Mouse (Mus musculus) MEL (cell line): ENCODE data around the gene 0610010K14Rik. TPM values are rescaled to one million over a fixed set of nuclear protein-coding genes. Genes with fewer than 3 reads are reported as not detected.

Source experiments
- DNase-seq: peaks from one replicate; pipeline ENCODE4 v3.0.0; 2011; ENCODE audit warnings: low read depth, low spot score
- H3K27ac ChIP-seq: 2 replicates; pipeline ENCODE4 v1.5.1; 2012; ENCODE audit warnings: low read depth, mild to moderate bottlenecking, control low read depth, low read length, moderate library complexity; ENCODE audit not compliant: control insufficient read depth
- H3K27me3 ChIP-seq, 2 experiments: fragments of 150-350 bp in 1 of 2; sonication (generic) in 1 of 2; 2 replicates each; pipeline ENCODE4 v1.6.1; 2012; ENCODE audit warnings: low read length in 2 of 2, mild to moderate bottlenecking in 2 of 2, improper control_type of control experiment in 1 of 2, moderate library complexity in 1 of 2; ENCODE audit not compliant: insufficient read depth in 2 of 2, control insufficient read depth in 1 of 2
- H3K36me3 ChIP-seq, 2 experiments: 2 replicates each; pipeline ENCODE4 v1.6.1; 2012 to 2014; ENCODE audit warnings: low read length in 2 of 2, improper control_type of control experiment in 1 of 2, inconsistent platforms in 1 of 2, mild to moderate bottlenecking in 1 of 2; ENCODE audit not compliant: insufficient read depth in 2 of 2, control insufficient read depth in 1 of 2
- H3K4me1 ChIP-seq, 2 experiments: fragments of 150-350 bp in 1 of 2; sonication (generic) in 1 of 2; 2 replicates each; pipeline ENCODE4 v1.6.1; 2012; ENCODE audit warnings: low read length in 2 of 2, improper control_type of control experiment in 1 of 2, mild to moderate bottlenecking in 1 of 2; ENCODE audit not compliant: insufficient read depth in 2 of 2, control insufficient read depth in 1 of 2
- H3K4me3 ChIP-seq, 2 experiments: fragments of 150-350 bp in 1 of 2; sonication (generic) in 1 of 2; 2 replicates each; pipeline ENCODE4 v1.5.1; 2012; ENCODE audit warnings: low read depth in 2 of 2, low read length in 2 of 2, mild to moderate bottlenecking in 2 of 2, moderate library complexity in 2 of 2, control low read depth in 1 of 2, improper control_type of control experiment in 1 of 2; ENCODE audit not compliant: control insufficient read depth in 1 of 2, insufficient read depth in 1 of 2
- H3K79me2 ChIP-seq: 2 replicates; pipeline ENCODE4 v1.6.1; 2012; ENCODE audit warnings: mild to moderate bottlenecking, low read length, moderate library complexity; ENCODE audit not compliant: control insufficient read depth, poor library complexity, insufficient read depth
- H3K9ac ChIP-seq: 2 replicates; pipeline ENCODE4 v1.6.1; 2012; ENCODE audit warnings: low read depth, mild to moderate bottlenecking, control low read depth, low read length, moderate library complexity; ENCODE audit not compliant: control insufficient read depth, poor library complexity, severe bottlenecking
- H3K9me3 ChIP-seq: fragments of 150-350 bp; sonication (generic); replicated peaks from 2 replicates; pipeline ENCODE4 v1.6.1; 2012; ENCODE audit warnings: mild to moderate bottlenecking, low read length, improper control_type of control experiment, moderate library complexity; ENCODE audit not compliant: insufficient read depth
- BHLHE40 ChIP-seq: IDR thresholded peaks from 2 replicates; pipeline ENCODE4 v1.6.1; 2012; ENCODE audit warnings: low read depth, mild to moderate bottlenecking, inconsistent platforms, low read length, improper control_type of control experiment, borderline replicate concordance
- CTCF ChIP-seq, 3 experiments: IDR thresholded peaks in 2 of 3; conservative IDR thresholded peaks in 1 of 3; 2 replicates each; pipeline ENCODE4 v1.5.1; 2011 to 2012; ENCODE audit warnings: low read length in 3 of 3, low read depth in 2 of 3, mild to moderate bottlenecking in 2 of 3, improper control_type of control experiment in 1 of 3, inconsistent platforms in 1 of 3, mixed read lengths in 1 of 3, moderate library complexity in 1 of 3; ENCODE audit not compliant: control insufficient read depth in 1 of 3, insufficient read depth in 1 of 3, poor library complexity in 1 of 3, severe bottlenecking in 1 of 3
- ELF1 ChIP-seq: IDR thresholded peaks from 2 replicates; pipeline ENCODE4 v1.6.1; 2014; ENCODE audit warnings: low read depth, mild to moderate bottlenecking, inconsistent platforms, low read length, improper control_type of control experiment, moderate library complexity
- EP300 ChIP-seq, 2 experiments: IDR thresholded peaks; 2 replicates each; pipeline ENCODE4 v1.6.1; 2011; ENCODE audit warnings: improper control_type of control experiment in 2 of 2, low read length in 2 of 2, low read depth in 1 of 2, mild to moderate bottlenecking in 1 of 2
- GABPA ChIP-seq: IDR thresholded peaks from 2 replicates; pipeline ENCODE4 v1.6.1; 2012; ENCODE audit warnings: low read depth, mild to moderate bottlenecking, inconsistent platforms, low read length, improper control_type of control experiment, moderate library complexity
- HCFC1 ChIP-seq: IDR thresholded peaks from 2 replicates; pipeline ENCODE4 v1.6.1; 2012; ENCODE audit warnings: low read depth, mild to moderate bottlenecking, inconsistent platforms, low read length, improper control_type of control experiment, moderate library complexity
- JUND ChIP-seq: IDR thresholded peaks from 2 replicates; pipeline ENCODE4 v1.6.1; 2011; ENCODE audit warnings: low read depth, mild to moderate bottlenecking, improper control_type of control experiment, low read length
- KAT2A ChIP-seq: conservative IDR thresholded peaks from 2 replicates; pipeline ENCODE4 v1.6.1; 2012; ENCODE audit warnings: low read depth, low read length, improper control_type of control experiment, inconsistent platforms
- MAFK ChIP-seq: IDR thresholded peaks from 2 replicates; pipeline ENCODE4 v1.6.1; 2011; ENCODE audit warnings: low read depth, mild to moderate bottlenecking, low read length, improper control_type of control experiment, borderline replicate concordance
- MAX ChIP-seq: IDR thresholded peaks from 2 replicates; pipeline ENCODE4 v1.6.1; 2011; ENCODE audit warnings: low read length, improper control_type of control experiment
- MAZ ChIP-seq: IDR thresholded peaks from 2 replicates; pipeline ENCODE4 v1.6.1; 2012; ENCODE audit warnings: low read depth, mild to moderate bottlenecking, inconsistent platforms, low read length, improper control_type of control experiment
- MXI1 ChIP-seq: IDR thresholded peaks from 2 replicates; pipeline ENCODE4 v1.6.1; 2011; ENCODE audit warnings: mild to moderate bottlenecking, low read depth, low read length, improper control_type of control experiment
- MYC ChIP-seq: IDR thresholded peaks from 2 replicates; pipeline ENCODE4 v1.6.1; 2011; ENCODE audit warnings: low read depth, mild to moderate bottlenecking, low read length, improper control_type of control experiment, moderate library complexity
- NELFE ChIP-seq: IDR thresholded peaks from 2 replicates; pipeline ENCODE4 v1.6.1; 2011; ENCODE audit warnings: low read depth, low read length, improper control_type of control experiment
- NRF1 ChIP-seq: IDR thresholded peaks from 2 replicates; pipeline ENCODE4 v1.6.1; 2014; ENCODE audit warnings: low read depth, mild to moderate bottlenecking, inconsistent platforms, low read length, improper control_type of control experiment, moderate library complexity; ENCODE audit not compliant: poor library complexity, insufficient read depth, severe bottlenecking
- POLR2A ChIP-seq, 2 experiments: IDR thresholded peaks; 2 replicates each; pipeline ENCODE4 v1.6.1; 2011 to 2012; ENCODE audit warnings: low read length in 2 of 2, mild to moderate bottlenecking in 2 of 2, control low read depth in 1 of 2, improper control_type of control experiment in 1 of 2, low read depth in 1 of 2, moderate library complexity in 1 of 2; ENCODE audit not compliant: control insufficient read depth in 1 of 2, insufficient read depth in 1 of 2, poor library complexity in 1 of 2
- POLR2AphosphoS5 ChIP-seq: IDR thresholded peaks from 2 replicates; pipeline ENCODE4 v1.6.1; 2012; ENCODE audit warnings: low read depth, borderline replicate concordance, mild to moderate bottlenecking, inconsistent platforms, low read length, moderate library complexity, mixed read lengths
- RCOR1 ChIP-seq: IDR thresholded peaks from 2 replicates; pipeline ENCODE4 v1.6.1; 2012; ENCODE audit warnings: low read depth, mild to moderate bottlenecking, inconsistent platforms, low read length, improper control_type of control experiment
- SMC3 ChIP-seq: IDR thresholded peaks from 2 replicates; pipeline ENCODE4 v1.6.1; 2011; ENCODE audit warnings: low read depth, low read length, improper control_type of control experiment
- TBP ChIP-seq: IDR thresholded peaks from 2 replicates; pipeline ENCODE4 v1.8.0; 2011; ENCODE audit warnings: low read depth, low read length, improper control_type of control experiment
- TCF12 ChIP-seq: IDR thresholded peaks from 2 replicates; pipeline ENCODE4 v1.6.1; 2014; ENCODE audit warnings: low read depth, mild to moderate bottlenecking, inconsistent platforms, low read length, improper control_type of control experiment, moderate library complexity
- ZC3H11A ChIP-seq: IDR thresholded peaks from 2 replicates; pipeline ENCODE4 v1.6.1; 2012; ENCODE audit warnings: low read depth, mild to moderate bottlenecking, inconsistent platforms, low read length, improper control_type of control experiment
- ZMIZ1 ChIP-seq: IDR thresholded peaks from 2 replicates; pipeline ENCODE4 v1.6.1; 2012; ENCODE audit warnings: low read depth, mild to moderate bottlenecking, inconsistent platforms, low read length, improper control_type of control experiment, moderate library complexity
- polyA plus RNA-seq, 2 experiments: library from polyadenylated mRNA; stranded (reverse) in 1 of 2; unstranded in 1 of 2; fragments of >175 nt in 1 of 2; fragments of >200 nt in 1 of 2; gene quantifications; 2 replicates each; pipeline versions ENCODE4 v1.2.1 to v1.2.4; 2012; ENCODE audit warnings: low replicate concordance in 2 of 2, low read depth in 1 of 2; ENCODE audit not compliant: insufficient read length in 2 of 2, insufficient read depth in 1 of 2, missing spikeins in 1 of 2
- total RNA-seq: library from RNA; depleted of rRNA; stranded (reverse); fragments of 300-350 nt; gene quantifications from 2 replicates; pipeline ENCODE4 v1.2.3, GENCODE M21; 2012

The 0610010K14Rik gene
- total and polyA plus RNA-seq, 3 experiments, result 60.4 to 189 TPM; not detected in 1

DNA sequence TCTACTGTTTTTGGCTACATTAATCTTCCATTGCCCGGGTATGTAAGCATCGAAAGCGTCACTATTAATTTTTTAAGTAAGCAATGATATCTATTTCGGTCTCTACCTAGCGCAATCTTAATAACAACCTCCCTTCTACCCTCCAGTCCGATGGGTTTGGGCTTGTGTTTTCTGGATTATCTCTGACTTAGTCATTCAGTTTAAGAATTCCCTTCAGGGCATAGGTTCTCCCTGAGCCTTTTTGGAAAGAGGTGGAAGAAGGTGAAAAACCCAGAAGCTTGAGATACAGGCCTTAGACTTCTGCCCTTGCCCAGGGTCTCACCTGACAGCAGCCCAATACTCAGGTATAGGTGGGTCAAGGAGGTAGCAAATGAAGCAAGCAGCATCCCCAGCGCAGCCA lies 17.8 kb downstream of the 0610010K14Rik start:
- Histone ChIP-seq H3K36me3 (peaks cover 0 to 5% of the 10 kb centered on the region in 2 experiments; a peak in 2 of 4 replicates), H3K79me2 (peaks cover 5% of the 10 kb centered on the region; the same call in 1 of the 2 replicates), H3K4me1 (peaks cover 5 to 7% of the 10 kb centered on the region in 2 experiments; a peak in 3 of 4 replicates), H3K9ac (peak overlapping the region; percentile 81), H3K27ac (no peak overlapping the region), H3K9me3 (no peaks in the 10 kb centered on the region), H3K4me3 (peak overlapping the region; percentile 62 to 76), H3K27me3 (no peaks in the 10 kb centered on the region)
- no peak for DNase-seq
- TF ChIP-seq MAFK (no peak), TCF12 (no peak), RCOR1 (no peak), MYC (no peak), ELF1 (no peak), MAZ (no peak), ZC3H11A (no peak), MXI1 (no peak), POLR2A (IDR thresholded peaks at IDR 0.05; ENCODE audit: control insufficient read depth in 1 of 2, insufficient read depth in 1 of 2, low read depth in 1 of 2, low read length in 2 of 2, poor library complexity in 1 of 2) (no peak), NRF1 (no peak), MAX (no peak), JUND (no peak), CTCF (IDR thresholded peaks at IDR 0.05 in 2 of 3, conservative IDR thresholded peaks at IDR 0.05 in 1 of 3; ENCODE audit: control insufficient read depth in 1 of 3, insufficient read depth in 1 of 3, low read depth in 2 of 3, low read length in 3 of 3, poor library complexity in 1 of 3, severe bottlenecking in 1 of 3) (no peak), SMC3 (no peak), ZMIZ1 (no peak), TBP (no peak)

DNA sequence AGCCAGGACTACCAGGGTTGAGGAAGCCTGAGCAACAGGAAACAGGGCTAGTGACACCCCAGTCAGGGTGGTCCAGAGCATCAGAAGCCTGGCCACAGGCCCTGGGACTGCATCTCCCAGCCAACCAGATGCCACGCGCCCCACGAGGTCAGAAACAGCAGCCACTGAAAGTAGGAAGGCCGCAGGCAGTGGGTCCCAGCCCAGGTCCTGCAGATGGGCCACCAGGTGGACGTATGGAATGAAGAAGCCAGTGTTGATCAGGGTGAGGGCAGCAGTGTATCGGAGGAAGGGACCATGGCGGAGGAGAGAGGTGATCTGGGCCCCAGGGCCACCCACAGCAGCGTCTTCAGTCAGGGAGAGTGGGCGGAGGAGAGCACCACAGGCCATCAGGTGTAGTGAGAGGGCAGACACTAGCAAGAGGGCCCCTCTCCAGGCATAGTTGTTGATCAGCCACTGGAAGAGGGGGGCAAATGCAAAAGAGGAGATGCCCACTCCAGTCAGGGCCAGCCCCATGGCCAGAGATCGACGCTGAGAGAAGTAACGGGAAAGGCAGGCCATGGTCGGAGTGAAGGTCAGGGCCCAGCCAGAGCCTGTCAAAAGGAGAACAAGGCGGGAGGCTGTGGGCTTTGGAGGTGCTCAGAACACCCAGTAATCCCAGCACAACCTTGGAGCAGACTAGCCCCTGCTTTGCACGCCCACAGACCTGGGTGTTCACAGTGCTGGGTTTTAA lies 18.8 kb downstream of the 0610010K14Rik start:
- DNase-seq, result no peak
- Histone ChIP-seq H3K36me3 (peaks cover 0 to 5% of the 10 kb centered on the region in 2 experiments; a peak in 2 of 4 replicates), H3K9ac (no peak overlapping the region), H3K27ac (no peak overlapping the region), H3K27me3 (no peaks in the 10 kb centered on the region), H3K4me3 (no peak overlapping the region), H3K4me1 (peaks cover 5 to 7% of the 10 kb centered on the region in 2 experiments; a peak in 3 of 4 replicates), H3K79me2 (peaks cover 5% of the 10 kb centered on the region; the same call in 1 of the 2 replicates), H3K9me3 (no peaks in the 10 kb centered on the region)
- TF ChIP-seq NELFE (no peak), MXI1 (no peak), BHLHE40 (no peak), KAT2A (no peak), GABPA (no peak), TBP (no peak), HCFC1 (no peak), POLR2AphosphoS5 (no peak), JUND (no peak), NRF1 (no peak), EP300 (IDR thresholded peaks at IDR 0.05; ENCODE audit: low read depth in 1 of 2, low read length in 2 of 2) (no peak), MAX (no peak)
